25 mouse cellular contexts compared by ENCODE assay signal in genomic region chr13:36357469-36357868, GRCm38 (mm10).
"Had no signal": no experiment of that assay in that cellular context is flagged by ENCODE, and none has a peak within 500 bp of the region (broad histone marks: within the 10 kb centered on the region; RNA-seq: fewer than 3 reads in every experiment).

No protein-coding gene starts in this region.

- H3K36me3 ChIP-seq: heart, embryonic 13.5 days; heart, embryonic 15.5 days; hindbrain, embryonic 13.5 days; hindbrain, embryonic 15.5 days; kidney, embryonic 15.5 days; limb, embryonic 10.5 days; limb, embryonic 12.5 days had no signal

- H3K27ac ChIP-seq: heart, adult 2 months; heart, embryonic 13.5 days; heart, embryonic 15.5 days; hindbrain, embryonic 13.5 days; hindbrain, embryonic 15.5 days; hindbrain, postnatal 0 days; kidney, embryonic 15.5 days; kidney, postnatal 0 days; layer of hippocampus, adult 2 months; left cerebral cortex, adult 2 months; limb, embryonic 10.5 days; limb, embryonic 12.5 days had no signal

- H3K4me3 ChIP-seq: heart, adult 2 months; heart, embryonic 13.5 days; heart, embryonic 15.5 days; hindbrain, embryonic 13.5 days; hindbrain, embryonic 15.5 days; kidney, embryonic 15.5 days; layer of hippocampus, adult 2 months; left cerebral cortex, adult 2 months; limb, embryonic 10.5 days; limb, embryonic 12.5 days had no signal

- H3K27me3 ChIP-seq: heart, embryonic 13.5 days; heart, embryonic 15.5 days; hindbrain, embryonic 13.5 days; hindbrain, embryonic 15.5 days; kidney, embryonic 15.5 days; limb, embryonic 12.5 days had no signal

- H3K4me2 ChIP-seq: heart, embryonic 11.5 days; heart, embryonic 13.5 days; heart, embryonic 15.5 days; hindbrain, embryonic 13.5 days; hindbrain, embryonic 15.5 days; kidney, embryonic 15.5 days; limb, embryonic 12.5 days had no signal

- H3K9me3 ChIP-seq: heart, embryonic 13.5 days; heart, embryonic 15.5 days; hindbrain, embryonic 13.5 days; hindbrain, embryonic 15.5 days; kidney, embryonic 15.5 days; limb, embryonic 10.5 days; limb, embryonic 12.5 days had no signal

- H3K9ac ChIP-seq: heart, embryonic 13.5 days; heart, embryonic 15.5 days; hindbrain, embryonic 13.5 days; hindbrain, embryonic 15.5 days; kidney, embryonic 15.5 days; limb, embryonic 12.5 days; liver, postnatal 0 days had no signal

- ATAC-seq: hindbrain, postnatal 0 days; intestine, embryonic 16.5 days; liver, postnatal 0 days had no signal

- DNase-seq: gastrocnemius, postnatal 14 days; gastrocnemius, postnatal 36 days; heart, adult 11 months; heart, adult 2 months; heart, postnatal 14 days; heart, postnatal 36 days; kidney, adult 11 months; kidney, adult 2 months; kidney, adult 9 months; kidney, postnatal 25 days; kidney, postnatal 4 days; liver, postnatal 0 days had no signal

- H3K4me1 ChIP-seq: heart, embryonic 15.5 days; hindbrain, embryonic 15.5 days; kidney, embryonic 15.5 days; limb, embryonic 10.5 days; limb, embryonic 12.5 days had no signal
